Mouse (Mus musculus) E14TG2a.4 (cell line): ENCODE measurements around the gene Gpr3.
A peak's percentile ranks its signal among the peaks of the same experiment; 100 is the strongest.

ENCODE experiments used
- H3K27me3 ChIP-seq: 2 replicates; pipeline ENCODE4 v1.6.1; 2014; ENCODE audit warnings: low read length, control low read depth; ENCODE audit not compliant: insufficient read depth
- H3K36me3 ChIP-seq: 2 replicates; pipeline ENCODE4 v1.6.1; 2014; ENCODE audit warnings: low read length, control low read depth; ENCODE audit not compliant: insufficient read depth
- H3K4me1 ChIP-seq: replicated peaks from 2 replicates; pipeline ENCODE4 v1.6.1; 2014; ENCODE audit warnings: low read depth, low read length, control low read depth
- H3K4me3 ChIP-seq: replicated peaks from 2 replicates; pipeline ENCODE4 v1.5.1; 2014; ENCODE audit warnings: mild to moderate bottlenecking, low read length
- H3K9me3 ChIP-seq: 2 replicates; pipeline ENCODE4 v1.6.1; 2014; ENCODE audit warnings: low read length, control low read depth
- CTCF ChIP-seq: conservative IDR thresholded peaks from 2 replicates; pipeline ENCODE4 v1.5.1; 2014; ENCODE audit warnings: low read length
- NANOG ChIP-seq: IDR thresholded peaks from 2 replicates; pipeline ENCODE4 v1.6.1; 2014; ENCODE audit warnings: borderline replicate concordance, low read length, mixed read lengths
- POU5F1 ChIP-seq: IDR thresholded peaks from 2 replicates; pipeline ENCODE4 v1.6.1; 2014; ENCODE audit warnings: low read length, borderline replicate concordance

Gpr3 gene

DNA sequence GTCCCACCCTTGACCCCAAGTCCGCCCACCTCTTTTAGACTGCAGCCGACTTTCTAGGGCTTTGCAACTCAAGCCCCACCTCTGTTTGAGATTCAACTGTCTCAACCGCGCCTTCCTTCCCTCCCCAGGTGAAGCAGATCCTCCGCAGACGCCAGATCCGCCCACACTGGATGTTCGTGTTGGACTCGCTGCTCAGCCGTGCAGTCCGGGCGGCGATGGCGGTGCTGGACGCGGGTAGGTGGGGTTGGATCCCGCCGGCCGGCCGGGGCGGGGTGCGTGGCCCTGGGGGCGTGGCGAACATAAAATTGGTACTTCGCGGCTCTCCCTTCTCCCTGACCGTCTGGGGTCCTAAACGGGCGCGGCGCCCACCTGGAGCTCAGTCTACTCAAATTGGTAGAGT, 38.9 kb upstream of the Gpr3 start:
- H3K27me3 ChIP-seq = peaks cover 95% of the 10 kb centered on the region
- peak overlapping the region; percentile 74 for H3K4me3 ChIP-seq
- H3K9me3 ChIP-seq = no peaks in the 10 kb centered on the region
- peaks cover 48% of the 10 kb centered on the region for H3K4me1 ChIP-seq
- TF ChIP-seq POU5F1 = no peak
- no peak for TF ChIP-seq NANOG
- TF ChIP-seq CTCF = no peak
- H3K36me3 ChIP-seq = 0 out of 2 replicates have a peak, but pooled peaks cover 3% of the 10 kb centered on the region

DNA sequence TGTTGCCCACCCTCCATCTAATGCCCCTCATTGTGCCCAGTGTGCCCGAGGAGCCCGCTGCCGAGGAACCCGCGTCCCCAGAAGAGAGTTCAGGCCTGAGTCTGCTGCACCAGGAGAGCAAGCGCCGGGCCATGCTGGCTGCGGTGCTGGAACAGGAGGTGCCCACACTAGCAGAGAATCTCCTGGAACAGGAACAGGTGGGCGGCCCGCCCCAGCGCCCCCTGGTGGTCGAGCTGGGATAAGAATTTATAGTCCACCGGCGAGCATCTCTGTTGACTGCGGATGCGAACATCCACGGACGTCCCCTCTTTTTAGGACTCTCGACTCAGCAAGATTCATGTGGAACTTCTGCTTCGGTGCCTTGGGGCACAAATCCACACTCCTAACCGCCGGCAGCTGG, 38.3 kb upstream of the Gpr3 start:
- Histone ChIP-seq H3K4me3 (peak overlapping the region; percentile 74), H3K36me3 (0 out of 2 replicates have a peak, but pooled peaks cover 3% of the 10 kb centered on the region), H3K9me3 (no peaks in the 10 kb centered on the region), H3K4me1 (peaks cover 47% of the 10 kb centered on the region), H3K27me3 (peaks cover 95% of the 10 kb centered on the region)
- TF ChIP-seq CTCF (peak; percentile 56), NANOG (no peak), POU5F1 (no peak)

DNA sequence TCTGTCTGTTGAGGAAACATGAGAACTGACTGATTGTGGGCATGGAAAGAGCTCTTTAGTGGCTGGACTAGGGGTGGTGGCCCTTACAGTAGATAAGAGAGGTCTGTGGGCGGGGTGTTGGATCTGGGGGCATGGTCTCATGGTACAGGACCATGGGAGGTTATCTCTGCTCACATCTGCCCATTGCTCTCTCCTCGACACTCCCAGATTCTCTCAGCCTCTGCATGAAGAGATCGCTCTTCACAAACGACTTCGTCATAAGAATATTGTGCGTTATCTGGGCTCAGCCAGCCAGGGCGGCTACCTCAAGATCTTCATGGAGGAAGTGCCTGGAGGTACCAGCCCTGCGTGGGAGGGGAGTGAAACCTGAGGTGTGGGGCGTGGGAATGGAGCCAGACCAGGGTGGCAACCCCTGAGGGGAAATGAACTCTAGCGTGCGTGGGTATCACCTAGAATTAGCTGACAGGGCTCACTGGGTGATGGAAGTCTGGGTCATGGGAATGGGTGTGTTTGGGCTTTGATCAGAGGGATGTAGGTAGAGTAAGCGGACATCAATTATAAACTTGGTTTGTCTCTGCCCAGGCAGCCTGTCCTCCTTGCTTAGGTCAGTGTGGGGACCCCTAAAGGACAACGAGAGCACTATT, 35.6 kb upstream of the Gpr3 start:
- Histone ChIP-seq H3K36me3 (no peaks in the 10 kb centered on the region), H3K4me3 (no peak overlapping the region), H3K9me3 (no peaks in the 10 kb centered on the region), H3K27me3 (peaks cover 93% of the 10 kb centered on the region), H3K4me1 (peaks cover 56% of the 10 kb centered on the region)
- no peak for TF ChIP-seq CTCF

DNA sequence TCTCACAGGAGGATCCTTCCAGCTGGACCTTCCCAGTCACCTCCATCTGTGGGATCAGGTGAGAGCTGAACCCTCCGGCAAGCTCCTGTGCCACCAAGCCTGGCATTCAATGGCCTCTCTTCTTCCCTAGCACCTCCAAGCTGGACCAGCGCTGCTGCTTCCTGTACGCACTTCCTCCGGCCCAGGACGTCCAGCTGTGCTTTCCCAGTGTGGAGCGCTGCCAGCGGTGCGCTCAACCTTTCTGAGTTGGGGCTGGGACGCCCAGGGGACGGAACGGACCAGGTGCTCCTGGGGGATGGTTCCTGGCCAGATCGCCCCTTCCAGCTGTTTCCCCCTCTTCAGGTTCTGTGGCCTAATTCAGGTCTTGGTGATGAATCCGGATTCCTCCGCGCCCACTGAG, 34.7 kb upstream of the Gpr3 start:
- Histone ChIP-seq H3K27me3 (peaks cover 90% of the 10 kb centered on the region), H3K4me1 (peaks cover 65% of the 10 kb centered on the region)

DNA sequence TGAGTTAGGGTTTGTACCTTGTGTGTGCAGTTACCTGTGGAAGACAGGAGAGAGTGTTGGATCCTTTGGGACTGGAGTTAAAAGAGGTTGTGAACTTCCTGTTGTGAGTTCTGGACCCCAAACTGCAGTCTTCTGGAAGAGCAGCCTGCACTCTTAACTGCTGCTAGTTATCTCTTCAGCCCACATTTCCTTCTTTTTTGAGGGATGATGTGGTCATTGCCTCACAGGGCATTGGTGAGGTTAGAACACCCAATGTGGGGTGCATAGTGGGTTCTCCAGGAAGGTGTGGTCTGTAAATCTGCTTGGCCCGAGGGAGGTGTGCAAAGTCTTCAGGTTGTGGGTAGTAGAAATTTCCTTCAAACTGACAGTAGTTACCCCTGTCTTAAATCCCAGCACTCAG, 32.0 kb upstream of the Gpr3 start:
- peaks cover 73% of the 10 kb centered on the region for H3K27me3 ChIP-seq
- H3K9me3 ChIP-seq = no peaks in the 10 kb centered on the region
- H3K4me3 ChIP-seq = no peak overlapping the region
- H3K4me1 ChIP-seq = peaks cover 54% of the 10 kb centered on the region
- TF ChIP-seq POU5F1 (no peak), NANOG (no peak), CTCF (no peak)
- no peaks in the 10 kb centered on the region for H3K36me3 ChIP-seq

More for the DNA sequence above, 34.7 kb upstream of the Gpr3 start:
- Histone ChIP-seq H3K36me3 (no peaks in the 10 kb centered on the region), H3K4me3 (peak overlapping the region; percentile 46; the same call in 1 of the 2 replicates), H3K9me3 (no peaks in the 10 kb centered on the region)
- TF ChIP-seq CTCF (no peak), POU5F1 (no peak), NANOG (no peak)

DNA sequence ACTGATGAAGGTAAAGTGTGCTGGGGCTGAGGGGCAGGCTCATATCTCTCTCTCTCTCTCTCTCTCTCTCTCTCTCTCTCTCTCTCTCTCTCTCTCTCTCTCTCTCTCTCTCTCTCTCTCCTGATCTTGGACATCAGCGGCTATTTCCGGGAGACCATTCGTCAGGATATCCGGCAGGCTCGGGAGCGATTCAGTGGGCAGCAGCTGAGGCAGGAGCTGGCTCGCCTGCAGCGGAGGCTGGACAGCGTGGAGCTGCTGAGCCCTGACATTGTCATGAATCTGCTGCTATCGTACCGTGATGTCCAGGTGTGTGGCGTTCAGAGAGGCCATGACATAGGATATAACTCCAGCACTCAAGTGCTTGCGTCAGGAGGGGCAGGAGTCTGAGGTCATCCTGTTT, 31.2 kb upstream of the Gpr3 start:
- TF ChIP-seq POU5F1 (no peak), NANOG (no peak), CTCF (no peak)
- Histone ChIP-seq H3K27me3 (peaks cover 69% of the 10 kb centered on the region), H3K4me3 (no peak overlapping the region), H3K9me3 (no peaks in the 10 kb centered on the region), H3K36me3 (no peaks in the 10 kb centered on the region), H3K4me1 (peaks cover 52% of the 10 kb centered on the region)

DNA sequence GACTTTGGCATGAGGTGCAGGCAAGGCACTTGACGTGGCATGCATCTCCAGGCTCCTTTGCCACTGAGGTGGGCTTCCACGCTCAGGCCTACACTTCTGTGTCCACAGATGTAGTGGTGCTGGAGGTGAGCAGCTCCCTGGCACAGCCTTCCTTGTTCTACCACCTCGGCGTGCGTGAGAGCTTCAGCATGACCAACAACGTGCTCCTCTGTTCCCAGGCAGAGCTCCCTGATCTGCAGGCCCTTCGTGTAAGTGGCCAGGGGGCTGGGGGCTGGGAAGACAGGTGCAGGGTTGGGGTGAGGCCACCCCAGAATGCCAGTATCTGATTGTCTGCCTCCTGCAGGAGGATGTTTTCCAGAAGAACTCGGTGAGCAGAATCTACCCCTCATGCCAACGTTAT, 30.4 kb upstream of the Gpr3 start:
- H3K36me3 ChIP-seq = no peaks in the 10 kb centered on the region
- H3K9me3 ChIP-seq = no peaks in the 10 kb centered on the region
- no peak for TF ChIP-seq NANOG
- TF ChIP-seq CTCF = no peak
- no peak for TF ChIP-seq POU5F1
- peaks cover 47% of the 10 kb centered on the region for H3K4me1 ChIP-seq
- peaks cover 61% of the 10 kb centered on the region for H3K27me3 ChIP-seq
- no peak overlapping the region for H3K4me3 ChIP-seq

DNA sequence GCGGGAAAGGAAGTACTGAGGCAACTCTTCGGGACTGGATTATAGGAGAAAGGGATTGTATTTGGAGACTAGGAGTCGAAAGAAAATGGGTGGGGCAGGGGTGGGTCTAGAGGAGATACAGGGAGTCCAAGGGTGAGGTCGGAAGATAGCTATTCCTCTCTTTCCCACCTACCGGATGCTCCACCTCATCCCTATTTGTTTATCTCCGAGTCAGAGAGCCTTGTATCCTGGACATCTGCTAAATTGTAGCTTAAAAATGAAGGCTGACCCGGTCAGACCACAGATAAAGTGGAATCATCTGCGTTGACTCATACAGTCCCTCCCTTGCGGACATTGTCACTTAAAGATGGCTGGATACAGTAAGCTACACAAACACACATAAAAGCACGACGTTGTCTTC, 29.6 kb upstream of the Gpr3 start:
- H3K4me3 ChIP-seq = peak overlapping the region; percentile 93
- no peaks in the 10 kb centered on the region for H3K36me3 ChIP-seq
- peaks cover 53% of the 10 kb centered on the region for H3K27me3 ChIP-seq
- TF ChIP-seq POU5F1 = no peak
- no peak for TF ChIP-seq NANOG
- no peaks in the 10 kb centered on the region for H3K9me3 ChIP-seq
- peaks cover 39% of the 10 kb centered on the region for H3K4me1 ChIP-seq
